In the genomic region with DNA sequence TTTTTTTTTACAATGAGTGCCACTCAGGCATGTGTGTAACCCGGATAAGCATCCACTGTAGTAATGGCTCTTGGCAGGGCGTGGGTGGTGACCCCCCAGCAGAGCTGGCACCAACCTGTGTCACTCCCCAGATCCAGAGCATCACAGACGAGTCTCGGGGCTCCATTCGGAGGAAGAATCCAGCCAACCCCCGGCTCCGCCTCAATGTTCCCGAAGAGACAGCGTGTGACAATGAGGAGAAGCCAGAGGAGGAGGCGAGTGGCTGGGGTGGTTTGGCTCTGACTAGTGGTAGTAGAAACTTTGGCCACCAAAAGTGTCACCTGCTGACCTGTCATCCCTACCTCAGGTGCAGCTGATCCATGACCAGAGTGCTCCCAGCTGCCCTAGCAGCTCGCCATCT, we compare ENCODE assay signal across 22 mouse cellular contexts. TPM values are rescaled to one million over a fixed set of nuclear protein-coding genes. Genes with fewer than 3 reads are reported as not detected.
"Had no signal": no experiment of that assay in that cellular context is flagged by ENCODE, and none has a peak within 500 bp of the region (broad histone marks: within the 10 kb centered on the region; RNA-seq: fewer than 3 reads in every experiment).

No protein-coding gene starts in this region.

- H3K4me3 ChIP-seq: kidney, embryonic 15.5 days; limb, embryonic 12.5 days; limb, embryonic 15.5 days; midbrain, embryonic 12.5 days; midbrain, embryonic 15.5 days; neural tube, embryonic 12.5 days; neural tube, embryonic 15.5 days had no signal

- DNase-seq: kidney, adult 8-10 months; kidney, postnatal 10 days; kidney, postnatal 36 days; left cerebral cortex, postnatal 4 days; liver, postnatal 0 days; lung, embryonic 14.5 days; retina, postnatal 1 day; right cerebral cortex, postnatal 14 days; right cerebral cortex, postnatal 4 days; thymus, adult 2 months; thymus, postnatal 14 days; thymus, postnatal 4 days had no signal

- H3K27ac ChIP-seq: kidney, embryonic 15.5 days; limb, embryonic 12.5 days; limb, embryonic 15.5 days; liver, embryonic 14.5 days; macrophage; midbrain, embryonic 12.5 days; midbrain, embryonic 15.5 days; neural tube, embryonic 12.5 days; neural tube, embryonic 15.5 days; stomach, postnatal 0 days had no signal

RNA-seq across cellular contexts. Expression of gene Slc12a5, which starts 35.4 kb away (rescaled TPM):
- polyA plus RNA-seq: macrophage had no signal
